Mouse (Mus musculus) E14TG2a.4 (cell line): ENCODE data around the gene Garem2.

Source experiments
- CTCF ChIP-seq: conservative IDR thresholded peaks from 2 replicates; pipeline ENCODE4 v1.5.1; 2014; ENCODE audit warnings: low read length
- NANOG ChIP-seq: IDR thresholded peaks from 2 replicates; pipeline ENCODE4 v1.6.1; 2014; ENCODE audit warnings: borderline replicate concordance, low read length, mixed read lengths
- POU5F1 ChIP-seq: IDR thresholded peaks from 2 replicates; pipeline ENCODE4 v1.6.1; 2014; ENCODE audit warnings: low read length, borderline replicate concordance

DNA sequence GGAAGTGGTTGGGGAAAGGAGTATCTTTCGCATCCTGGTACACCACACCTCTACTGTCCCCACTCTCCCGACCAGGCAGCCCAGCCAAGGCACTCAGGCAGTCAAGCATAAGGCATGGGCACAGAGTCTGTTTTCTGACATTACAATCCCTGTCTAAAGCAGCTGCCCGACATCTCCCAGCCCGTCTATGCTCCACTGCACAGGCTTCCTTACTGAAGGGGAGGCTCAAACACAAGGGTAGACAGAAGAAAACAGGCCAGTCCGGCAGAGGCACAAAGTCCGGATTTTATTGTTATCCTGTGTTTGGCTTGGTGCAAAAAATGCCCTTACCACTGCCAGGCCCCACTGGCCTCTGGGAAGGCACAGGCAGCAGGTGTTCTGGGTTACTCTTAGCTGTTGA is 14.2 kb downstream of the Garem2 start:
- no peak for TF ChIP-seq CTCF
- TF ChIP-seq POU5F1: no peak
- TF ChIP-seq NANOG: no peak
